Mouse (Mus musculus): ENCODE data around the gene Fhit.

Gene Fhit

GRCm38 (mm10) chr14:9597460-9597977 lies 1564.3 kb downstream of the Fhit start:
- DNase-seq (ENCODE audit: low spot score), result no peak

GRCm38 (mm10) chr14:9589121-9589520 lies 1572.7 kb downstream of the Fhit start:
- no peak for DNase-seq (ENCODE audit: low spot score)

GRCm38 (mm10) chr14:9587900-9588299 lies 1573.9 kb downstream of the Fhit start:
- no peak for DNase-seq (ENCODE audit: low spot score)

DNA sequence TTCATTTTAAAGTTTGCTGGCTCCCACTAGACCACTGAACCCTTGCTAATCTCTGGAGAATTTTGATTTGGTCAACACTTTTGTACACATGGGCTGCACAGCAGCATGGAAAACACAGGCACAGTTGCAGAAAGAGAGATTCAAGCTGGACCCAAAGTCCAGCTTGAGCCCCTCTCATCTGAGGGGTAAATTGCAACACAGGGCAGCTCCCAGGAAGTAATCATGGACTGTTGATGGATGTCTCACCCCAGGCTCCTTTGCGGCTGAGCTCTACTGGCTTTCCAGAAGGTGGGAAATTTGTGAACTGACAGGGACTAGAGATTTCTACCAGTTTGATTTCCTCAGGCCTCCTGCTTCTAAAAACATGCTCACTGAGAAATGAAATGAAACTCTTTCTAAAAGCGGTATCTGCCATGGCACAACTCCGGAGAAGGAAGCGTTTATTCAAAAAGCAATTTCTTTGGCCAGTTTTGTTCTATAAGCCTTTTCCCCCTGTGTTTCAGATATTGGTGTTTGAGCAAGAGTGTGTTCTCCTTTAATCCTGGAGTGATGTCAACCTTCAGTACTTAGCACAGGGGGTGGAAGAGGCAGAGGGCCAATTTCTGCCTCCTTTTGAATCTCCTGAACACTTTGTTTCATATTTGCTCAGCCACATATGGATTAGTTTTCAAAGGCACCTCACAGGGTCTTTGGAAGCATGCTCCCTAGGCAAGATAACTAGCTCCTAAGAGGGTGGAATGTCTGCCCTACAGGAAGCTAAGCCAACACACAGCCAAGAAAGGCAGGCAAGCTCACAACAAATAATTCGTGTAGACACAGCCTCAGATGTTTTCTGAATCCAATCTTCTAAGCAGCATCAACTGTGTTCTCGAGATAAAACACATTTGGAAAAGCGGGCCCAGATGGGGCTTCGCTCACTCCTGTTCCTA lies 1578.3 kb downstream of the Fhit start:
- DNase-seq (ENCODE audit: low spot score), result no peak

GRCm38 (mm10) chr14:9556333-9556732 lies 1605.5 kb downstream of the Fhit start:
- no peak for DNase-seq (ENCODE audit: low spot score)

DNA sequence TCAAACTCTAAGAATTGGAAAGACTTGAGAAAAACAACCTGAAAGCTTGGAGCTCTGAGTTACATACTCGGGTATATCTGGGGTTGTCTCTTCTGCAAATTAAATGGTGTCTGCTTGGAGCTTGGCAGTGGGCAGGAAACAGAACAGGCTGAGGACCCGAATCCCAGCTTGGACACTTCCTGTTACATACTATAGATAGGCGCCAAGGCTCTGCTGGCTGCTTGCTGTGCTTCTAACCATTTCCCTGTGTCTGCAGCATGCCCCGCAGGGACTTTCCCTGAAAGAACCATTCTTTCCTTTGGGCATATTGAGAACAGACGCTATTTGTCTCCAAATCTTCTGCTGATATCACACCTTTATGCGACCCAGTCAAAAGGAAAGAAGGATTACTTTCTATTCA lies 1606.0 kb downstream of the Fhit start:
- DNase-seq (ENCODE audit: low spot score), result no peak

- DNase-seq (ENCODE audit: low spot score), result no peak
These were observed 1609.7 kb downstream of the Fhit start for GRCm38 (mm10) chr14:9552149-9552548.

GRCm38 (mm10) chr14:9547952-9548351 lies 1613.9 kb downstream of the Fhit start:
- DNase-seq (ENCODE audit: low spot score), result no peak

- no peak for DNase-seq (ENCODE audit: low spot score)
These were observed 1617.5 kb downstream of the Fhit start for GRCm38 (mm10) chr14:9544364-9544763.

DNA sequence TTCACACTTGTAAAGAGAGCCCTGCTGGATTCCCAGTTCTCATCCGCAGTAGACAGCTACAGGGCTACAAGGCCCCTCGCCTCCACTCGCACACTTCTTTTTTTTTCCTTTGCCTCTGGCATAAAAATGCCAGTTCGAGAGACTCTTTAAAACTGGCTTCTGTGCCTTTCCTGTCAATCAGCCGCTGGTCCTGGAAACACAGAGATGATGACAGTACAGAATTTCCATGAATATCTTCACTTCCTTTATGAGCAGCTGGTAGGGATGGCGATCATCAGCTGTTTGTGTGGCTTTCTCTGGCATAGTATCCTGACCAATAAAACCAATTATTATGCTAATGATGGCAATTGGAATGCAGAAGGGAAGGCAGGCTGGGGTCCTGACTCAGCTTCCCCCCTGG lies 1626.3 kb downstream of the Fhit start:
- no peak for DNase-seq (ENCODE audit: low spot score)

- no peak for DNase-seq (ENCODE audit: low spot score)
These were observed 1632.6 kb downstream of the Fhit start for GRCm38 (mm10) chr14:9529247-9529646.

GRCm38 (mm10) chr14:9526136-9526535 lies 1635.7 kb downstream of the Fhit start:
- DNase-seq (ENCODE audit: low spot score), result no peak

DNA sequence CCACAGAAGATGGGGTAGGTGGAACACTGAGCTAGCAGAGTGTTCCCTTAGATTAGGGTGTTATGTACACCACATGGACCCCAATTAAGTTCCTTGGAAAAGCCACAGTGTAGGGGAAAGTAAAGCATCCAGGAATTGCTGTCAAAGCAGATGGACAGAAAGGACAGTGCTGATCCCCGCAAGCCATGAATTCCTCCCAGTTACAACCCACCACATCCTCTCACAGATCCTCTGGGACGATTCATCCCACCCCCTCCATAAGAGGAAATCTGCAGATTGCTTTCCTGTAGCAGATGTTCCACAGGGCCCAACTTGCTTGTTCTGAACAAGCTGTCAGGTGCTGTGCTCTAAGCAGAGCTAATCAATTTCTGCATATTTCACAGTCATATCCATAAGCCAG lies 1644.2 kb downstream of the Fhit start:
- no peak for DNase-seq (ENCODE audit: low spot score)

GRCm38 (mm10) chr14:9509678-9510077 lies 1652.2 kb downstream of the Fhit start:
- no peak for DNase-seq (ENCODE audit: low spot score)
